Mouse (Mus musculus) left cerebral cortex, postnatal 14 days (tissue): Measurements from ENCODE around the gene Slc6a6. TPM values are rescaled to one million over a fixed set of nuclear protein-coding genes. Genes with fewer than 3 reads are reported as not detected.

Source experiments
- total RNA-seq, 2 experiments: library from RNA; stranded (reverse); gene quantifications; 2 replicates each; pipeline ENCODE4 v1.2.3; 2021

The Slc6a6 gene
- total RNA-seq, 2 experiments from 2014 or later = 159 to 165 TPM

Other genes starting within 250 kb of the Slc6a6 start
- gene Chchd4, start 210.5 kb upstream of the Slc6a6 start, total RNA-seq = 10 to 100 TPM; 19.0 to 19.5 TPM
- 10 to 100 TPM; 23.0 to 26.7 TPM for gene Tmem43, start 210.3 kb upstream of the Slc6a6 start, total RNA-seq
- gene Xpc, start 168.2 kb upstream of the Slc6a6 start, total RNA-seq = 10 to 100 TPM; 10.6 TPM
- 10 to 100 TPM; 37.6 to 40.8 TPM for gene Lsm3, start 168.1 kb upstream of the Slc6a6 start, total RNA-seq
- 10 to 100 TPM; 14.1 to 14.9 TPM for gene Grip2, start 143.2 kb downstream of the Slc6a6 start, total RNA-seq
- 10 to 100 TPM; 19.5 to 21.3 TPM for gene Ccdc174, start 194.0 kb downstream of the Slc6a6 start, total RNA-seq
- 1 to 10 TPM; 1.6 to 2.6 TPM for gene 4930590J08Rik, start 218.8 kb downstream of the Slc6a6 start, total RNA-seq